Mouse (Mus musculus): Measurements from ENCODE around the gene Myl4.

Myl4 gene

DNA sequence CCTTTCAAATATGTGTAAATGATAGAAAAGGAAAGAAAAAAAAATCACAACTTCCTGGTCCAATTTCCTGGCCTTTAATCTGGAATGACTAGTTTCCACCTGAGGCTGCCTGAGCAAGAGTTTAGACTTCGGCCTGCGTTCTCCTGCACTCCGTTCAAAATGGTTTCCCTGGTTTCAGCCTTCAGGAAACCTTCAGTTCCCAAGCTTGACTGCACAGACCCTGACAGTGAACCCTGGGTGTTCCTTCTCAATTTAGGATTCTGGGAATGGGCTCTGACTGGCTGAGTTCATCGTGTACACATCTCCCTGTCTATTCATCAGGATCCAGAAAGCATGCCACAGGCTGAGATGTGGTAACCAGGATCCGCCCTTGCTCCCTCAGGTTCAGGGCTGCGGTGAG, 53.7 kb downstream of the Myl4 start:
- no peak for DNase-seq (ENCODE audit: low read depth, low spot score)

- DNase-seq (ENCODE audit: low read depth, low spot score) = peak; percentile 50
These were observed 57.2 kb downstream of the Myl4 start, which contains the start of gene Itgb3 for GRCm38 (mm10) chr11:104607491-104608245. Itgb3 (plus strand) TSS chr11:104608000.

DNA sequence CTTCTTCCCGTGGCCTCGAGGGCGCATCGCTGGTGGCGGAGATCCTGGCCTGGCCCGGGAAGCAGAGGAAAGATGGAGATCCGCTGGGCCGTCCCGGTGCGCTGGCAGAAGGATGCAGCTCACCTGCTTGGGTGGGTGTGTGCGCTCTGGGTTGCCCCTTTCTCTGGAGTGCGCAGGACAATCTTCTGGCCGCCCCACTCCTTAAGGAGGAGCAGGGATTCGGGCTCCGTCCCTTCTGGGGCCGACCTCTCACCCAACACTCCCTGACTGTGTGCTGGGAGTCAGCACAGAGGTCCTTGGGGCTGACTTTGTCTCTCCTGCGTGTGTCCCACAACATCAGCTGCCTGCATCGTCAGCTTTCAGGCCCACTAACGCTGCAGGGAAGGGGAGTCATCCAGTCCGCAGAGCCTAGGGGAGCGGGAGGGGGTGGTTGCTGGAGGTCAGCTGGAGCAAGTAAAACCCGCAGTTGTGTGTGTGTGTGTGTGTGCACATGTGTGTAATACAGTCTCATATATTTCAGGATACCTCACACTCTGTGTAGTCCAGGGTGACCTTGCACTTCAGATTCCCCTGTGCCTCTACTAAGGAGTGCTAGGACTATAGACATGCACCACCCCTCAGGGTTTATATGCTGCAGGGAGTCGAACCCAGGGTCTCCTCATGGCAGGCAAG, 57.9 kb downstream of the Myl4 start:
- DNase-seq (ENCODE audit: low read depth, low spot score) = no peak

- DNase-seq (ENCODE audit: low read depth, low spot score) = no peak
These were observed 58.7 kb downstream of the Myl4 start for GRCm38 (mm10) chr11:104609033-104609684.

DNA sequence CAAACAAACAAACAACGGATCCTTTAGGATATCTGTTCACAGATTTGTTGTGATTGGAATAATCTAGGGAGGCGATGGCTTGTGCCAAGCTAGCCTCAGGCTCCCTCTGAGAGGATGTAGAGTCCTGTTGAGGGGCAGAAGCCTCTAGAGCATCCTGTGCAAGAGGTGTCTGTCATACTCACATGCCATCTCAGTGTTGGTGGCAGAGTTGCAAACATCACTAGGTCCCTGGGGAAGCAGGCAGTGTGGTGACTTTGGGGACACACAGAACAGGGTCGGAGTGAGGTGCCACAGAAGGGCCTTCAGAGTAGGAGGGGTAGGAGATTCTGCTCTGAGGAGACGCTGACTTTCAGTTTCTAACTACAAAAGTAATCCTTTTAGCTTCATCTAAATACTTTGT, 59.3 kb downstream of the Myl4 start:
- DNase-seq (ENCODE audit: low read depth, low spot score) = no peak

DNA sequence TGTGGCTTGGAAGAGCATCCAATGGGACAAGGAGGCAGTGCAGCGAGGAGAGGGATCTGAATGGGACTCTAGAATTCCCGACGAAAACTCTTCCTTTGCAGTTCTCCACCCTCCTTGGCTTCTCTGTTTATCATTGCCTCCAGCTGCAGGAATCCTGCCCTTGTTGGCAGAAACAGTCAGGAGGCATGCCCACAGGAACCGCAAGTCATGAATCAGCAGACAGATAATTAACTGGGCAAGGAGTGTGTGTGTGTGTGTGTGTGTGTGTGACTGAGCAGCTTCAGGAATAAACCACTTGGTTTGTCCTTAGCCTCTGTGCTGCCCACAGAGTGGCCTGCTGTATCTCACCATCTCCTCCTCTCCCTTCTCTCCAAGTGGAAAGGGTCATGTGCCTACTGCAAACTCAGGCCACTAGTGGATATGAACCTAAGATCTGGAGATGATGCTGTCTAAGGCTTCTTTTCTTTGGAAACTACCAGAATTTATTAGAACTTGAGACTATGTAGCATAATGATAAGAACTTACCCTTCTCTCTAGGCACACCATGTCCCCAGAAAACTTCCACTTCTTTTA, 61.2 kb downstream of the Myl4 start:
- DNase-seq (ENCODE audit: low read depth, low spot score) = no peak

- DNase-seq (ENCODE audit: low read depth, low spot score) = no peak
These were observed 63.1 kb downstream of the Myl4 start for GRCm38 (mm10) chr11:104613551-104613950.

DNA sequence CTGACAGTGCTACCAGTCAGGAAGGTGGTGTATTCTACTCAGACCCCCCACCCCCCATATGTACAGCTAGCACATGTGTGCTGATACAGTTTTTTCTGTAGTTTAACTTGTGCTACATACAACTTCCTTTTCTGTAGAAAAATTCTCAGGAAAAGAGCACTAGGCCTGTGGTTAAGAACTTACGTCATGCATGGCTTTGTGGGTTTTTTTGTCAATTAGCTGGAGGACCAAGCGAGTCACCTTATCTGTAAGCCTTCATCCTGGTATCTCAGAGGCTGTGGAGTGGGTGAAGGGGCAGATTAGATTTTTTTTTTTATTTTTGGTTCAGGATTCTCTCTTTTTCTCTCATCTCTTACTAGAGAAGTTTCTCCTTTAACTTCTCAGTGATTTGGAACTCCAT, 63.7 kb downstream of the Myl4 start:
- DNase-seq (ENCODE audit: low read depth, low spot score) = no peak

- no peak for DNase-seq (ENCODE audit: low read depth, low spot score)
These were observed 65.7 kb downstream of the Myl4 start for GRCm38 (mm10) chr11:104616182-104616581.

GRCm38 (mm10) chr11:104618638-104619076, 68.2 kb downstream of the Myl4 start:
- DNase-seq (ENCODE audit: low read depth, low spot score) = no peak

GRCm38 (mm10) chr11:104619084-104620022, 68.9 kb downstream of the Myl4 start:
- DNase-seq (ENCODE audit: low read depth, low spot score) = no peak

GRCm38 (mm10) chr11:104622040-104622962, 71.8 kb downstream of the Myl4 start:
- no peak for DNase-seq (ENCODE audit: low read depth, low spot score)

DNA sequence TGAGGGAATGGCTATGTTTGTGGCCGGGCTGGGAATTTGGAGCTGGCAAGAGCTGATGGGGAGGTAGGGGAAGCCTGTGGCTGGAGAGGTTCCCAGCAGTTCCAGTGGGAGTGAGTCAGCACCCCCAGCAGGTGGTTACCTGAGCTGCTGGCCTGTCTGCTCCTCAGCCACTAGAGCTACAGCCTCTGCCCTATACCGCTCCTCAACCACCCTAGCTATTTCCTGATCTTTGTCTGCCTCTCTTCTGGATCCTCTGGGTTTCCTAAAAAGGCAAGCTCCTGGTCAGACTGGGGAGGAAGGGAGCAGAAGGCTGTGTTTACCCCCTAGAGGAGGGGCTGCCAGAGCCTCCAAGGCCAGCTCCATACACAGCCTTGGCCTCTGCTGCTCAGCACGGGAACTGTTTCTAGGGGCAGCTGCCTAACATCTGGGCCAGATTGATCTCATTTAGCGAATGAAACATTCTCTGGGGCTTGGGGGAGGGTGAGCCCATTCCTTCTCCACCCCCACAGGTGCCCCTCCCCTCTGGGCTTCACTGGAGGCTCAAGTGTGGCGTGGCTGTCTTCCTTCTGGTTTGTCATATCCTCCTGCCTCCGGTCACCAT, 74.4 kb downstream of the Myl4 start:
- DNase-seq (ENCODE audit: low read depth, low spot score) = no peak

DNA sequence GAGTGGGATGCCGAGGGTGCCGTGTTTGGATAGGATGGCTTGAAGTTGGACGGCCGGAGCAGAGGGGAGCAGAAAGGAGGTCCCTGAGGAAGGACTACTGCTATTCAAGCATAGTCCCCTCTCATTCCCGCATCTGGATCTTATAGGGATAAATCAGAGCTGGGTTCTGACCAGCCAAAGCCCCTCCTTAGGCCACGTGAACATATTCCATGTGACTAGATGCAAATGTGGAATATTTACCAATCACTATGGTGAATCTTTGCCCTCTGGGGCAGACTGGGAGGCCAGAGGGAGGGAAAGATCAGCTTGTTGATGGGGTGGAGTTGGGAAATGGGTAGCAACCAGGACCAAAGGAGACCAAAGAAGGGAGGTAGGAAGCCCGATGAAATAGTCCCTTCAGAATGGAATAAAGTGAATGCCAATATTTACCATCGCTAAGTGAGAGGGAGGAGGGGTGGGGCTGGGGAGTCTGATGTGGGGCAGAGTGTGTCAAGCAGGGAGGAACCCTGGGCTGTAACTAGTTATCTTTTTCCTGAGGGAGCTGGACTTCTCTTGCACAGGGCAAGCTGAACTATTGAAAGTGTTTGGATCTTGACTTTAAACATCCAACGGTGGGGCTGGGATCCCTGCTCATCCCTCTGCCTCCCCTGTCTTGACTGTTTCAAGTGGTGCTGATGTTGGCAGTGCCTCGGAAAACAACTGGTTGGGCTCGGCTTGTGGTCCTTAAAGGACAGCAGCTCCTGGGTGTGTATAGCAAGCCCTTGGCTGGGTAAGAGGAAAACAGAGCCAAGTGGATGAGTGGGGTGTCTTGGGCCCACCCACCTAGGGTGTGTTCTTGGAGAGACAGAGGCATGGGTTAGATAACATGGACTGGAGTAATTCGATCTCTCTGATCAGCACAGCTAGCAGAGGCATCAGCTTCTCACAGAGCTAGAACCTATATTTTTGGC, 75.3 kb downstream of the Myl4 start:
- no peak for DNase-seq (ENCODE audit: low read depth, low spot score)

DNA sequence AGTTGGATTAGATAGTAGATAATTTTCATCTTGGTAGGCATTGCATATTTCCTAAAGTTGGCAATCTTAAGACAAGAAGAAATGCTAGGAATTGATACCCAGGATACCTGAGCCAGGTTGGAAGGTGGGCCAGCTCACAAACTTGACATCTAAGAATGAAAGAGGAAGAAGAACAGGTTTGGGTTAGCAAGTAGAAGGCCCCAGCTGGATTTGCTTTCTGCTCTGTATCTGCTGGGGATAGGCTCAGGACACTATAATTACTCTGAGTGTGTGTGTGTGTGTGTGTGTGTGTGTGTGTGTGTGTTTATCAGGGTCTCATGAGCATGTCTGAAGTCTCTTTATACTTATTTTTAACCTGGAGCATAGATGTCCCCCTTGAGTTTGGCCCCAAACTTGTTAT, 76.2 kb downstream of the Myl4 start:
- no peak for DNase-seq (ENCODE audit: low read depth, low spot score)

- DNase-seq (ENCODE audit: low read depth, low spot score) = no peak
These were observed 77.3 kb downstream of the Myl4 start for GRCm38 (mm10) chr11:104627616-104628301.

- DNase-seq (ENCODE audit: low read depth, low spot score) = no peak
These were observed 78.1 kb downstream of the Myl4 start for GRCm38 (mm10) chr11:104628566-104628965.

Measured in embryo, embryonic 11.5 days (tissue).